Mouse (Mus musculus) E14TG2a.4 (cell line): ENCODE data around the gene Rdh16.

ENCODE experiments used
- CTCF ChIP-seq: conservative IDR thresholded peaks from 2 replicates; pipeline ENCODE4 v1.5.1; 2014; ENCODE audit warnings: low read length
- NANOG ChIP-seq: IDR thresholded peaks from 2 replicates; pipeline ENCODE4 v1.6.1; 2014; ENCODE audit warnings: borderline replicate concordance, low read length, mixed read lengths
- POU5F1 ChIP-seq: IDR thresholded peaks from 2 replicates; pipeline ENCODE4 v1.6.1; 2014; ENCODE audit warnings: low read length, borderline replicate concordance

DNA sequence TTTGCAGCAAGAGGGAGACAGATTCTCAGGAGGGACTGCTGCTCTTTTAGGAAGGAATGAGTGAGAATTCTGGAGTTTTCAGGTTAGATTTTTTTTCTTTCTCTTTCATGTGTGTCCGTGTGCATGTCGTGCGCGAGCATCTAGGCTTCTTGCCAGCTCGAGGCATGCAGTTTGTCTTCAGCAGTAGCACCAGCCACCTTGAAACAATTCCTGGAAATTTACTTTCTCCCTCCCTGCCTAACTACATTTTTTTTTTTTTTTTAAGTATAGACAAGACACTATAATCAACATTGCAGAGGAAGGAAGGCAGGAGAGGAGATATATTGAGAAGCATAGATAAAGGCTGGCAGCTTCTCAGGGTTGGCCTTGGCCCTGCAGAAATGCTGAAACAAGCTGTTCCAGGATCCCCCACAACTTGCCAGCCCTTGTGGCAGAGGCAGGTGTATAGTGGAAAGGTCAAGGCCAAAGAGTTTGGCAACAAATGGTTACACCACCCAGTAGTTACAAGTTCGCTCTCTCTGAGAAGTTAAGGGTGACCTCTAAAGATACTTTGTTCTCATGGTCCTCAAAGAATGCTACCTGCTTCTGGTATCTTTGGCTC, 46.3 kb upstream of the Rdh16 start:
- no peak for TF ChIP-seq CTCF
- no peak for TF ChIP-seq NANOG
- TF ChIP-seq POU5F1 = no peak
